Mouse (Mus musculus) midbrain, embryonic 15.5 days (tissue): Measurements from ENCODE around the gene Trim43a. TPM values are rescaled to one million over a fixed set of nuclear protein-coding genes. Genes with fewer than 3 reads are reported as not detected.
"Not testable (repeated sequence)": the region's sequence is repeated elsewhere in the genome, so short reads cannot be mapped to it uniquely, and the experiment has no call there.

ENCODE experiments used
- ATAC-seq: fragments of 200-750 bp; cut with Nextera tagmentation; replicated peaks from 2 replicates; pipeline ENCODE4 v1.8.0; 2017; ENCODE audit warnings: moderate TSS enrichment
- H3K27ac ChIP-seq: fragments of 300-500 bp; sonication (generic); 2 replicates; pipeline ENCODE4 v1.5.1; 2015; ENCODE audit warnings: mild to moderate bottlenecking, inconsistent platforms
- H3K27me3 ChIP-seq: fragments of 300-500 bp; sonication (generic); replicated peaks from 2 replicates; pipeline ENCODE4 v1.6.1; 2015; ENCODE audit warnings: inconsistent platforms
- H3K36me3 ChIP-seq: fragments of 300-500 bp; sonication (generic); replicated peaks from 2 replicates; pipeline ENCODE4 v1.6.1; 2015; ENCODE audit warnings: inconsistent platforms
- H3K4me1 ChIP-seq: fragments of 300-500 bp; sonication (generic); 2 replicates; pipeline ENCODE4 v1.6.1; 2015; ENCODE audit warnings: inconsistent platforms
- H3K4me2 ChIP-seq: fragments of 300-500 bp; sonication (generic); 2 replicates; pipeline ENCODE4 v1.6.1; 2015; ENCODE audit warnings: inconsistent platforms, mild to moderate bottlenecking, moderate library complexity
- H3K4me3 ChIP-seq: fragments of 300-500 bp; sonication (generic); 2 replicates; pipeline ENCODE4 v1.5.1; 2015; ENCODE audit warnings: mild to moderate bottlenecking, inconsistent platforms
- H3K9ac ChIP-seq: fragments of 300-500 bp; sonication (generic); 2 replicates; pipeline ENCODE4 v1.6.1; 2015; ENCODE audit warnings: mild to moderate bottlenecking, inconsistent platforms
- H3K9me3 ChIP-seq: fragments of 300-500 bp; sonication (generic); 2 replicates; pipeline ENCODE4 v1.6.1; 2016; ENCODE audit warnings: inconsistent platforms
- WGBS: fragments of 180-500 bp; shearing (Covaris S2); methylation state at CpG from one replicate; pipeline ENCODE4 v1.1.7; 2015; ENCODE audit warnings: mixed read lengths; 5-methylcytosine and 5-hydroxymethylcytosine counted together
- polyA plus RNA-seq: library from polyadenylated mRNA; unstranded; fragments of >200 nt; fragmentation: Nextera tagmentation; extraction: Ambion mirVana; gene quantifications from 2 replicates; pipeline ENCODE4 v1.2.1, GENCODE M21; 2015

Gene Trim43a
- 0.17 and 0.19 TPM in 2 replicates for polyA plus RNA-seq

DNA sequence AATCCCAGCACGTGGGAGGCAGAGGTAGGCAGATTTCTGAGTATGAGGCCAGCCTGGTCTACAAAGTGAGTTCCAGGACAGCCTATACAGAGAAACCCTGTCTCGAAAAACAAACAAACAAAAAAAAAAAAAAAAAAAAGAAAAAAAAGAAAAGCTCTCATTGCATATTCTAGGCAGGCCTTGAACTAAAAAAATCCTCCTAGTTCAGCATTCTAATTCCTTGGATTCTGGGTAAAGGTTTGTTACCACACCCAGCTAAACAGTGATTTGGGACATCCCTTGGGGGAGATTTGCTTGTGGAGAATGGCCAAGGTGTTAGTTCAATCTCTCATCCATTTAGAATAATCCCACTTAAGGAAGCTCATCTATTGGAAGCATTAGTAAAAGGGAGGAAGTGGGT, at the start of gene Trim43a:
Gene Trim43a, plus strand, starts transcription at position 301 of the 400 bp plus-strand sequence.
- not testable (repeated sequence) for H3K9me3 ChIP-seq, H3K4me1 ChIP-seq, H3K9ac ChIP-seq, H3K4me3 ChIP-seq, H3K4me2 ChIP-seq, H3K27ac ChIP-seq, H3K36me3 ChIP-seq, ATAC-seq, H3K27me3 ChIP-seq
- WGBS: 75% methylated on average over 2 of the region's 2 CpGs

GRCm38 (mm10) chr9:88534093-88534492, 46.6 kb upstream of the Trim43a start:
- WGBS: 93% methylated on average over 5 of the region's 5 CpGs
- no peak for ATAC-seq
- H3K36me3 ChIP-seq: no peaks in the 10 kb centered on the region

DNA sequence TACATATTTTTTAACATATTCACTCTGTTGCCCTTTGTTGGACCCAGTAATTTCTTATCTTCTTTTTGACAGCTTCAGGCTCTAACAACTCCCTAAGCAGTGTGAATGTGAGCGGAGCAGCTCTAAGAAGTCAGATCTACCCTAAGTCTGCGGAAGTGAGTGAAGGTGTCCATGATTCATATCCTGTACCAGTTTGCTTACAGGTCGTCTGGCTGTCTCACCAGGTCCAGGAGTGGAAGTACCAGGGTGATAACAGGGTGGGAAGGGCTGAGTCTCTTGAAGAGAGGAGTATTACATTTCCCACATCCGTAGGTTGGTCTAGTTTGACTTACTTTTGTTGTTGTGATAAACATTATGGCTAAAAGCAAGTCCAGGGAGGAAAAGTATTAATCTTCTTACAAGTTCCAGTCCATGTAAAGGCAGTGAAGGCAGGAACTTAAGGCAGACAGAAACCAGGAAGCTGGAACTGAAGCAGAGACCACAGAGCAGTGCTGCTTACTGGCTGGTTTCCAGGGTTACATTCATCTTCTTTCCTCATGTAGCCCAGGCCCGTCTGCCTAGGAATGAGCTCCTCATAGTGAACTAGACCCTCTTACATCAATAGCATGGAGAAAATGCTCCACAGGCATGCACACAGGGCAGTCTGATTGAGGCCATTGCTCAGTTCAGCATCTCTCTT, 41.0 kb upstream of the Trim43a start:
- Histone ChIP-seq H3K4me1 (no peaks in the 10 kb centered on the region), H3K4me2 (no peak overlapping the region), H3K27ac (no peak overlapping the region), H3K9ac (no peak overlapping the region), H3K27me3 (no peaks in the 10 kb centered on the region), H3K9me3 (no peaks in the 10 kb centered on the region), H3K36me3 (no peaks in the 10 kb centered on the region), H3K4me3 (no peak overlapping the region)
- 71% methylated on average over 5 of the region's 5 CpGs for WGBS
- ATAC-seq: no peak

More at GRCm38 (mm10) chr9:88534093-88534492, 46.6 kb upstream of the Trim43a start:
- H3K4me3 ChIP-seq: no peak overlapping the region
- no peaks in the 10 kb centered on the region for H3K4me1 ChIP-seq
- no peak overlapping the region for H3K9ac ChIP-seq
- no peak overlapping the region for H3K27ac ChIP-seq
- H3K9me3 ChIP-seq: no peaks in the 10 kb centered on the region
- no peak overlapping the region for H3K4me2 ChIP-seq
- no peaks in the 10 kb centered on the region for H3K27me3 ChIP-seq

- no peak overlapping the region for H3K4me3 ChIP-seq
- no peaks in the 10 kb centered on the region for H3K9me3 ChIP-seq
- H3K4me1 ChIP-seq: peaks cover 6% of the 10 kb centered on the region
- H3K4me2 ChIP-seq: no peak overlapping the region
- 30% methylated on average over 2 of the region's 2 CpGs for WGBS
- no peak overlapping the region for H3K27ac ChIP-seq
- no peaks in the 10 kb centered on the region for H3K27me3 ChIP-seq
- ATAC-seq: 0 out of 2 replicates have a peak, but pooled peaks have one; percentile 13
- no peak overlapping the region for H3K9ac ChIP-seq
- H3K36me3 ChIP-seq: no peaks in the 10 kb centered on the region
Measured at GRCm38 (mm10) chr9:88542816-88543215, 37.9 kb upstream of the Trim43a start.

DNA sequence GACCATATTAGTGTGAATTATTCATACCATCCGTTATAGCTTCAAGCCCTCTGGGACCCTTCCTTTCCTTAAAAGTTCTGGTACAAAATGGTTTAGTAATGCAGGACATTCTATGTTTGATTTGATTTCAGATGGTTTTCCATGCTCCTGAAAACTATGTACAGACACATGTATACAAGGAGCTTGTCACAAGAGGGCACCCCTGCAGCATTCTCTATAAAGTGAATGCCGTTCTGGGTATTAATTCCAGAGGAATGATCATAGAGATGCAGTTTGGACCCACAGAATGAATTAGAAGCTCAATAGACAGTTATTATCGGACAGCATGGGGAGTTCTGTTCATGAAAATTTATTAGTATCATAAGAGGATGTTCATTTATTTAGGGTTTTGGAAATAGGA, 35.2 kb upstream of the Trim43a start:
- no peaks in the 10 kb centered on the region for H3K36me3 ChIP-seq

GRCm38 (mm10) chr9:88546166-88546565, 34.5 kb upstream of the Trim43a start:
- WGBS: 7% methylated on average over 2 of the region's 2 CpGs
- Histone ChIP-seq H3K4me1 (peaks cover 27% of the 10 kb centered on the region), H3K4me3 (no peak overlapping the region), H3K27me3 (no peaks in the 10 kb centered on the region), H3K9me3 (no peaks in the 10 kb centered on the region), H3K27ac (no peak overlapping the region), H3K9ac (no peak overlapping the region), H3K36me3 (no peaks in the 10 kb centered on the region), H3K4me2 (no peak overlapping the region)
- no peak for ATAC-seq

More for the DNA sequence above, 35.2 kb upstream of the Trim43a start:
- no peak for ATAC-seq
- 25% methylated on average over 3 of the region's 3 CpGs for WGBS
- no peak overlapping the region for H3K4me2 ChIP-seq
- H3K9ac ChIP-seq: no peak overlapping the region
- no peak overlapping the region for H3K27ac ChIP-seq
- peaks cover 22% of the 10 kb centered on the region for H3K4me1 ChIP-seq
- H3K4me3 ChIP-seq: no peak overlapping the region
- H3K9me3 ChIP-seq: no peaks in the 10 kb centered on the region
- H3K27me3 ChIP-seq: no peaks in the 10 kb centered on the region

GRCm38 (mm10) chr9:88546657-88547056, 34.0 kb upstream of the Trim43a start:
- H3K4me3 ChIP-seq: no peak overlapping the region
- WGBS: 65% methylated on average over 8 of the region's 8 CpGs
- H3K36me3 ChIP-seq: no peaks in the 10 kb centered on the region
- no peaks in the 10 kb centered on the region for H3K27me3 ChIP-seq
- H3K4me2 ChIP-seq: no peak overlapping the region
- no peak for ATAC-seq
- no peaks in the 10 kb centered on the region for H3K9me3 ChIP-seq
- H3K27ac ChIP-seq: no peak overlapping the region
- no peak overlapping the region for H3K9ac ChIP-seq
- peaks cover 31% of the 10 kb centered on the region for H3K4me1 ChIP-seq

- no peaks in the 10 kb centered on the region for H3K9me3 ChIP-seq
- no peaks in the 10 kb centered on the region for H3K27me3 ChIP-seq
- H3K4me1 ChIP-seq: peaks cover 31% of the 10 kb centered on the region
- peak overlapping the region; percentile 42; the same call in 1 of the 2 replicates for H3K27ac ChIP-seq
- ATAC-seq: peak; percentile 70
- WGBS: 32% methylated on average over 7 of the region's 7 CpGs
- 0 out of 2 replicates have a peak, but pooled peaks cover 3% of the 10 kb centered on the region for H3K36me3 ChIP-seq
- H3K4me3 ChIP-seq: peak overlapping the region; percentile 84
- peak overlapping the region; percentile 56 for H3K4me2 ChIP-seq
- peak overlapping the region; percentile 75; the same call in 1 of the 2 replicates for H3K9ac ChIP-seq
Measured at GRCm38 (mm10) chr9:88547270-88547669, 33.4 kb upstream of the Trim43a start.

DNA sequence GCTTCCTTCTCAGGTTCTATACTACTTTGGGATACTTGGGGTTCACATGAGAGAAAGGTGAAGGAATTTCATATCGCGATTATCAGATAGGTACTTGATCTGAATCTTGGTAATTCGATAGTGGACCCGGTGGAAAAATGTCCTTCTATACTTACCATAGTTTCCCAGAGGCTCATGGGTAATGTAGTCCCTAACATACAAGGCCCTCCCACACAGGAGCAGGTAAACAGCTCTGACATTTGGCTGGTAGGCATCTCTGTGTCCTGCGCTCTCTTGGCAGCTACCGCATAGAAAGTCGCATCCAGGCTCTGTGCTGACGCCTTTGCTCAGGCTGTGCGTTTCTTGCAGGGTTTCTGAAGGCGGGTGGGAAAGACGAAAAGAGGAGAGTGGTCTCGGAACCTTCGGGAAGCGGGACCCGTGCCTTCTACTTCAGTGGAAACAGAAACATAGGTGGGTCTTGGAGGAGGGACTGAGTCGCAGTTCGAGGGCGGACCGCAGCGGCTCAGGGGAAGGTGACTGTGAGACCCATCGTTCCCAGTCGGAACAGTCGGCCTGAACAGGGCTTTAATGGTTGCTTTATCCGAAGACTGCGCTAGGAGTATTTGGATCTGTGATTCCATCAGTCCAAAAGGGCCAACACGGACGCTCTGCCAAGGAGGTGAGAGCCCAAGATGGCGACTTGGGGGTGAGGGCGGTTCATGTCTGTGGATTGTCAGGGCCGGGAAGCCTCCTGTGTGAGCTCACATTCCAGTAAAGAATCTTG, 32.7 kb upstream of the Trim43a start, which contains the start of gene Zfp949:
Gene Zfp949, plus strand, starts transcription at position 170 of the 763 bp plus-strand sequence.
- peak within 1 kb of the TSS; percentile 91 for H3K27ac ChIP-seq
- no peaks in the 10 kb centered on the region for H3K27me3 ChIP-seq
- peak within 1 kb of the TSS; percentile 56 for H3K4me2 ChIP-seq
- H3K9ac ChIP-seq: peak within 1 kb of the TSS; percentile 75
- no peaks in the 10 kb centered on the region for H3K9me3 ChIP-seq
- peaks cover 4% of the 10 kb centered on the region; the same call in 1 of the 2 replicates for H3K36me3 ChIP-seq
- peak; percentile 97 for ATAC-seq
- H3K4me1 ChIP-seq: peaks cover 31% of the 10 kb centered on the region
- H3K4me3 ChIP-seq: peak within 1 kb of the TSS; percentile 84
- WGBS: under 1% methylated on average over 30 of the region's 30 CpGs

DNA sequence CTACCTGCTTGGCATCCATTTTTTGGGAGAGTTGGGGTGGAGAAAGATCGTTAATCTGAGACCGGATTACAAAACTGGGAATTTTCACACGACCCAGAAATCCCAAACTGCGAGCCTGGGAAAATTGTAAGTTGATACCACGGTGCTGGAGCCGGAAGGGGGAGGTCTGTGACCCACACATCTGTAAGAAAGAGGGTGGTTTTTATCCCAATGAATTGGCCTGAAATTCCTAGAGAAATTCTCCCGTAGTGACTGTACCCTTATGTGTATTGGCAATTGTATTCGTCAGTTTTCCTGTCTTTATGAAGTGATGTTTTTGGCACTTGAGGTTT, 32.1 kb upstream of the Trim43a start:
- H3K9me3 ChIP-seq: no peaks in the 10 kb centered on the region
- peak; percentile 21 for ATAC-seq
- whole genome bisulfite sequencing: 4% methylated on average over 8 of the region's 8 CpGs
- peak overlapping the region; percentile 56 for H3K4me2 ChIP-seq
- H3K9ac ChIP-seq: peak overlapping the region; percentile 75
- peak overlapping the region; percentile 91 for H3K27ac ChIP-seq
- no peaks in the 10 kb centered on the region for H3K27me3 ChIP-seq
- H3K4me3 ChIP-seq: peak overlapping the region; percentile 84
- H3K4me1 ChIP-seq: peaks cover 31% of the 10 kb centered on the region
- peaks cover 7% of the 10 kb centered on the region; the same call in 1 of the 2 replicates for H3K36me3 ChIP-seq

DNA sequence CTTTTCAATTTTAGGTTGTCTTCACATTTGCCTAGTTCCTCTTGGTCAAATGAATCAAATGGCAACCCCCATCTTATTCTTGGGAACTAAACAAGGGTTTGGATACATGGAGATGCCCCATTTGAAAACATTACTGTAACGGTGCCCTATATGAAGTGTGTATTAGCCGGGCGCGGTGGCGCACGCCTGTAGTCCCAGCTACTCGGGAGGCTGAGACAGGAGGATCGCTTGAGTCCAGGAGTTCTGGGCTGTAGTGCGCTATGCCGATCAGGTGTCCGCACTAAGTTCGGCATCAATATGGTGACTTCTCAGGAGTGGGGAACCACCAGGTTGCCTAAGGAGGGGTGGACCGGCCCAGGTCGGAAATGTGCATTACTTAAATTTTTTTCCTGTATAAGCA, 27.6 kb upstream of the Trim43a start:
- Histone ChIP-seq H3K36me3 (peaks cover 21% of the 10 kb centered on the region), H3K9ac (no peak overlapping the region), H3K9me3 (no peaks in the 10 kb centered on the region)

DNA sequence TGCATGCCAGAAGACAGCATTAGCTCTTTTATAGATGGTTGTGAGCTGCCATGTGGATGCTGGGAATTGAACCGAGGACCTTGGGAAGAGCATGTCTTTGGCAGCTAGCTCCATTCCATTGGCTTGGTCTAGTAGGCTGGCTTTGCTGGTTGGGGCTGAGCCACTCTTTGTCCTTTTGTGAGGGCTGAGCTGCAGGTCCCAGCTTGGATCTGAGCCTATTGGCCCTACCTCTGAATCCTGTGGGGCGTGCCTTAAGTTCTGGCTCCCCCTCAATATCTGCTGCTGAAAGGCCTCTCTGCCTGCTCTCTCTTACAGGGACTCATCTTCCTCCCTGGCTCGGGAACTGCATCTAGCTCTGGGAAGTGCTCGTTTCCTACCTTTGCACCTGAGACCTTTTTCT, 22.5 kb upstream of the Trim43a start:
- H3K36me3 ChIP-seq: peaks cover 41% of the 10 kb centered on the region
- 89% methylated on average over 4 of the region's 4 CpGs for WGBS

More for the DNA sequence above, 27.6 kb upstream of the Trim43a start:
- ATAC-seq: no peak
- Histone ChIP-seq H3K4me1 (peaks cover 24% of the 10 kb centered on the region), H3K4me2 (no peak overlapping the region), H3K27ac (no peak overlapping the region), H3K27me3 (no peaks in the 10 kb centered on the region), H3K4me3 (no peak overlapping the region)
- WGBS: 98% methylated on average over 14 of the region's 14 CpGs

More for the DNA sequence above, 22.5 kb upstream of the Trim43a start:
- no peaks in the 10 kb centered on the region for H3K4me1 ChIP-seq
- no peak for ATAC-seq
- H3K4me3 ChIP-seq: no peak overlapping the region
- no peak overlapping the region for H3K9ac ChIP-seq
- H3K27ac ChIP-seq: no peak overlapping the region
- no peaks in the 10 kb centered on the region for H3K9me3 ChIP-seq
- no peak overlapping the region for H3K4me2 ChIP-seq
- H3K27me3 ChIP-seq: no peaks in the 10 kb centered on the region
